Mouse (Mus musculus): ENCODE results near the gene Lamb3. TPM values are rescaled to one million over a fixed set of nuclear protein-coding genes. Genes with fewer than 3 reads are reported as not detected.
A peak's percentile ranks its signal among the peaks of the same experiment; 100 is the strongest.

The Lamb3 gene
- polyA plus RNA-seq, 1 experiment from 2014 or later = 62.8 TPM

DNA sequence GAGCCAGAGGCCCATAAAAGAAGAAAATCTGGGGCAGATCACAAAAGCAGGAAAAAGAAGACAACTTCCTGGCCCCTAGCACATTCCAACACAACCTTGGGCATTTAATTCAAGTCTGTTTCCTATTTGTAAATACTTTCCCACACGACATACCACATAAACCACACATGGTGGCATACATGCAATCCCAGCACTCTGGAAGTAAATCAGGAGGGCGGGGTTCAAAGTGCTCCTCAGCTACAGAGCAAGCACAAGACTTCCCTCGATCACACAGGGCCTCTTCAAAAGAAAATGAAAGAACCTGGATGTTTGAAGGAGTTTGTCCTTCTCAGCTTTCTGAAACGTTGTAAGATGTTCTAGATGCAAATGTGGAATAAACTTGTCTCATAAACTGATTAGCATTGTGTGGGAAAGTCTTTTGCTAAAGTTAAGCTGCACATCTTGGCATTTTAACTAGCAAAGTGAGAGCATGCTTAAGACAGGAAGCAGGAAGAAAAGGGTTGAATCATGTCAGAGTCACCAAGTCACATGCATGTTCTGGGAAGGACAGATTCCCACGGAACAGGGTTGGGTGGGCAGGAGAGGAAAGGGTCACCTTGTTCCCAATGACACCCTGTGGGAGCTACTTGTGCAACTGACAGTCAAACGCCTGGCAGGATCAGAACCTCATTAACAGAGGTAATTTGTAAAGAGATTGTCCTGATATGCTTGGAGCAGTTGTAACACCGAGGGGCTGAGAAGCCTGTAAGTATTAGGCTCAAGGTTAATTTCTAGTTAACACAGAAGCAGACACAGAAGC, 19.4 kb downstream of the Lamb3 start:
- Histone ChIP-seq H3K4me2 (replicated peaks; ENCODE audit: low read depth, low read length) (no peak overlapping the region), H3K27ac (ENCODE audit: low read length) (peak overlapping the region; percentile 14; the same call in 1 of the 2 replicates), H3K36me3 (ENCODE audit: insufficient read depth, low read length) (no peaks in the 10 kb centered on the region), H3K27me3 (replicated peaks; ENCODE audit: insufficient read depth, low read length) (no peaks in the 10 kb centered on the region), H3K9me3 (ENCODE audit: low read length) (no peaks in the 10 kb centered on the region), H3K4me3 (ENCODE audit: low read depth, low read length) (no peak overlapping the region), H3K4me1 (ENCODE audit: insufficient read depth, low read depth, low read length) (peaks cover 7% of the 10 kb centered on the region; the same call in 1 of the 2 replicates), H3K9ac (replicated peaks; ENCODE audit: low read depth) (no peak overlapping the region)
- WGBS = 32% methylated on average over 7 of the region's 7 CpGs
- ATAC-seq = no peak
- TF ChIP-seq CTCF (IDR thresholded peaks at IDR 0.05) (no peak), EP300 (IDR thresholded peaks at IDR 0.05) (no peak)
- peak; percentile 28 for DNase-seq (ENCODE audit: low spot score)

DNA sequence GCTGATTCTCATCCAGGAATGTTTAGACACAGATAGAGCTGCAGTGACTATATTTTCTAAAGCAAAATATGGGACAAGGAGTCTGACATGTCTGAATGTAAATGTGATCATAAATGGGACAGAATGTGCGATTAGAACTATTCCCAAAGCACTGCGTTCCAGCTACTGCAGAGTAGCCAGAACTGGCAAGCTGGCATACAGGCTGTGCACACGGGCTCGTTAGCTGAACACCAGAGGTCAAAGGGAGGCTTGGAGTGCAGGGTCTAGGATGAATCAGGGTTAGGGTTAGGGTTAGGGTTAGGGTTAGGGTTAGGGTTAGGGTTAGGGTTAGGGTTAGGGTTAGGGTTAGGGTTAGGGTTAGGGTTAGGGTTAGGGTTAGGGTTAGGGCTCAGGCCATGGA, 20.0 kb downstream of the Lamb3 start:
- ATAC-seq = no peak
- Histone ChIP-seq H3K9ac (replicated peaks; ENCODE audit: low read depth) (no peak overlapping the region), H3K27ac (ENCODE audit: low read length) (no peak overlapping the region), H3K4me1 (ENCODE audit: insufficient read depth, low read depth, low read length) (peaks cover 7% of the 10 kb centered on the region; the same call in 1 of the 2 replicates), H3K27me3 (replicated peaks; ENCODE audit: insufficient read depth, low read length) (no peaks in the 10 kb centered on the region), H3K36me3 (ENCODE audit: insufficient read depth, low read length) (no peaks in the 10 kb centered on the region), H3K4me2 (replicated peaks; ENCODE audit: low read depth, low read length) (no peak overlapping the region), H3K9me3 (ENCODE audit: low read length) (no peaks in the 10 kb centered on the region), H3K4me3 (ENCODE audit: low read depth, low read length) (no peak overlapping the region)
- DNase-seq (ENCODE audit: low spot score) = no peak
- WGBS = 74% methylated on average over 4 of the region's 4 CpGs
- TF ChIP-seq EP300 (IDR thresholded peaks at IDR 0.05) = no peak
- no peak for TF ChIP-seq CTCF (IDR thresholded peaks at IDR 0.05)

DNA sequence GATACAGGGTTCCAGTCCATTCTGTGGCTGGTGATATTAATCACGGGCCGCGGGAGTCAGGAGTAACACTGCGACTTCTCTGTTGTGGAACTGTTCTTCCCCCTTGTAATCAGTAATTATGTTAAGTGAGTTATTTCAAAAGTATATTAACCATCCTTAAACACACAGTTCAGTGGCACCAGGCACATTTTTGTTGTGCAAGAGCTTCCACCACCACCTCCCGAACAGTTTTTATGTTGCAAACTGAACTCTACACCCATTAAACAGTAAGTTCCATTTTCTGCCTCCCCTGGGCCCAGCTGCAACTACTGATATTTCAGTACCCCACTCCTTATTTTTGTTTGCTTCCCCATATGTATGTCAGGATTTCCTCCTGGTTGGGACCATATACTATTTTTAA, 22.1 kb downstream of the Lamb3 start:
- no peaks in the 10 kb centered on the region for H3K9me3 ChIP-seq (ENCODE audit: low read length)
- no peak overlapping the region for H3K9ac ChIP-seq (replicated peaks; ENCODE audit: low read depth)
- ATAC-seq = no peak

GRCm38 (mm10) chr1:193230531-193230930, 23.0 kb downstream of the Lamb3 start:
- peak; percentile 30; the same call in 1 of the 2 replicates for ATAC-seq
- WGBS = 28% methylated on average over 3 of the region's 3 CpGs
- H3K27ac ChIP-seq (ENCODE audit: low read length) = no peak overlapping the region

More for the DNA sequence above, 22.1 kb downstream of the Lamb3 start:
- no peak overlapping the region for H3K4me3 ChIP-seq (ENCODE audit: low read depth, low read length)
- H3K36me3 ChIP-seq (ENCODE audit: insufficient read depth, low read length) = no peaks in the 10 kb centered on the region
- TF ChIP-seq CTCF (IDR thresholded peaks at IDR 0.05) (no peak), EP300 (IDR thresholded peaks at IDR 0.05) (no peak)
- no peak overlapping the region for H3K27ac ChIP-seq (ENCODE audit: low read length)
- H3K27me3 ChIP-seq (replicated peaks; ENCODE audit: insufficient read depth, low read length) = no peaks in the 10 kb centered on the region
- no peak overlapping the region for H3K4me2 ChIP-seq (replicated peaks; ENCODE audit: low read depth, low read length)
- no peak for DNase-seq (ENCODE audit: low spot score)
- H3K4me1 ChIP-seq (ENCODE audit: insufficient read depth, low read depth, low read length) = peaks cover 7% of the 10 kb centered on the region; the same call in 1 of the 2 replicates
- 78% methylated on average over 5 of the region's 5 CpGs for WGBS

DNA sequence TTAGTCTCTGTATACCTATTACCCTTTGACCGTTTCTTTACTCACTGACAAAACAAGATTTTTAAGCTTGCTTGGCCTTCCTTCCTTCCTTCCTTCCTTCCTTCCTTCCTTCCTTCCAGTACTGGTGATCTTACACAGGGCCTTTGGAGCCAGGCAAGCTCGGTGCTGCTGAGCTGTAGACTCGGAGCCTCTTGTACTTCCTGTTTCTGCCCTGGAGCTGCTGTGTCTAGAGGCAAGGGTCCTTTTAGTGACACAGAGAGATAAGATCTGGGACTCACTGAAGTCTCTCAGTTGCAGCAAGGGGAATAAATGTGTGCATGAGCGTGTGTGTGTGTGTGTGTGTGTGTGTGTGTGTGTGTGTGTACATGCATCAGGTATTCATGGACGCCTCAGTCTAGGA, 23.4 kb downstream of the Lamb3 start:
- 25% methylated on average over 4 of the region's 5 CpGs for WGBS
- Histone ChIP-seq H3K4me1 (ENCODE audit: insufficient read depth, low read depth, low read length) (peaks cover 7% of the 10 kb centered on the region; the same call in 1 of the 2 replicates), H3K27me3 (replicated peaks; ENCODE audit: insufficient read depth, low read length) (no peaks in the 10 kb centered on the region), H3K27ac (ENCODE audit: low read length) (no peak overlapping the region), H3K4me3 (ENCODE audit: low read depth, low read length) (no peak overlapping the region), H3K9ac (replicated peaks; ENCODE audit: low read depth) (no peak overlapping the region), H3K36me3 (ENCODE audit: insufficient read depth, low read length) (no peaks in the 10 kb centered on the region), H3K9me3 (ENCODE audit: low read length) (no peaks in the 10 kb centered on the region), H3K4me2 (replicated peaks; ENCODE audit: low read depth, low read length) (no peak overlapping the region)
- ATAC-seq (peak; percentile 68), DNase-seq (ENCODE audit: low spot score) (peak; percentile 22)
- TF ChIP-seq CTCF (IDR thresholded peaks at IDR 0.05) = no peak
- TF ChIP-seq EP300 (IDR thresholded peaks at IDR 0.05) = peak; percentile 56; the same call in 1 of the 2 replicates

More at GRCm38 (mm10) chr1:193230531-193230930, 23.0 kb downstream of the Lamb3 start:
- no peak for TF ChIP-seq CTCF (IDR thresholded peaks at IDR 0.05)
- no peaks in the 10 kb centered on the region for H3K36me3 ChIP-seq (ENCODE audit: insufficient read depth, low read length)
- H3K4me1 ChIP-seq (ENCODE audit: insufficient read depth, low read depth, low read length) = peaks cover 7% of the 10 kb centered on the region; the same call in 1 of the 2 replicates
- no peaks in the 10 kb centered on the region for H3K27me3 ChIP-seq (replicated peaks; ENCODE audit: insufficient read depth, low read length)
- no peaks in the 10 kb centered on the region for H3K9me3 ChIP-seq (ENCODE audit: low read length)
- DNase-seq (ENCODE audit: low spot score) = peak; percentile 25
- no peak overlapping the region for H3K4me3 ChIP-seq (ENCODE audit: low read depth, low read length)
- no peak overlapping the region for H3K9ac ChIP-seq (replicated peaks; ENCODE audit: low read depth)
- H3K4me2 ChIP-seq (replicated peaks; ENCODE audit: low read depth, low read length) = no peak overlapping the region

- Histone ChIP-seq H3K9ac (replicated peaks; ENCODE audit: low read depth) (no peak overlapping the region), H3K4me2 (replicated peaks; ENCODE audit: low read depth, low read length) (no peak overlapping the region), H3K9me3 (ENCODE audit: low read length) (no peaks in the 10 kb centered on the region), H3K36me3 (ENCODE audit: insufficient read depth, low read length) (no peaks in the 10 kb centered on the region), H3K27ac (ENCODE audit: low read length) (no peak overlapping the region), H3K4me1 (ENCODE audit: insufficient read depth, low read depth, low read length) (no peaks in the 10 kb centered on the region), H3K4me3 (ENCODE audit: low read depth, low read length) (no peak overlapping the region), H3K27me3 (replicated peaks; ENCODE audit: insufficient read depth, low read length) (no peaks in the 10 kb centered on the region)
- DNase-seq (ENCODE audit: low spot score) = no peak
- no peak for TF ChIP-seq CTCF (IDR thresholded peaks at IDR 0.05)
- TF ChIP-seq EP300 (IDR thresholded peaks at IDR 0.05) = no peak
- no peak for ATAC-seq
- 92% methylated on average over 2 of the region's 2 CpGs for WGBS
Observed at GRCm38 (mm10) chr1:193232732-193233131, 25.2 kb downstream of the Lamb3 start.

Measured in lung, postnatal 0 days (tissue).